Mouse (Mus musculus) G1E (cell line): ENCODE measurements at regions not wholly inside any gene's neighbourhood (a gene's known extent, or its start where the extent isn't known, plus 50 kb on each side); places are given as distances from the start of the nearest gene placed in this dataset.

Experiments used
- POLR2AphosphoS5 ChIP-seq: IDR thresholded peaks from 2 replicates; pipeline ENCODE4 v1.6.1; 2012; ENCODE audit warnings: low read depth, low read length, inconsistent platforms; ENCODE audit not compliant: insufficient replicate concordance
- TAL1 ChIP-seq: conservative IDR thresholded peaks from 2 replicates; pipeline ENCODE4 v1.6.1; 2012; ENCODE audit warnings: low read depth, low read length, inconsistent platforms, mixed read lengths

DNA sequence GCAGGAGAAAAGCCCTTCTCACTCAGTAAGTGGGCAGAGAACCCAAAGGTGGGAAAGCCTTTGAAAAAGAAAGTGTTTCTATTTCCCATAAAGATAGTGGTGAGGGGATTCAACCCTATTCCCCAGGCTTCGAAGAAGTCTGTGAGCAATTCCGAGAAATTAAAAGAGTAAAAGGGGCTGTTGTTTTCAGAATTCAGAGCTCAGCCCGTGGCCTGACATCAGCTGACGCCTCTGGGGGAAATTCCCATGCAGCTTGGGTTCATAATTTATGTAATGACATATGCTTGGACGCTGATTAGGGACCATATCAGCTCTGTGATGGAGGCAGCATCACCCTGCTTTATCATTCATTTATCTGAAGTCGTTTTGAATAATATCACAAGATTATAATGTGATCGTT lies 62.0 kb upstream of the Mgmt start:
- TF ChIP-seq TAL1 (no peak), POLR2AphosphoS5 (no peak)
